Mouse (Mus musculus) embryonic facial prominence, embryonic 11.5 days (tissue): ENCODE data around the gene Ago1. TPM values are rescaled to one million over a fixed set of nuclear protein-coding genes. Genes with fewer than 3 reads are reported as not detected.

ENCODE experiments used
- ATAC-seq: fragments of 200-750 bp; cut with Nextera tagmentation; replicated peaks from 2 replicates; pipeline ENCODE4 v1.8.0; 2017; ENCODE audit warnings: low read depth; ENCODE audit not compliant: insufficient number of reproducible peaks, low FRiP score, low TSS enrichment
- DNase-seq: peaks from one replicate; pipeline ENCODE4 v3.0.0-alpha.2; 2015; ENCODE audit warnings: low spot score
- H3K27ac ChIP-seq: fragments of 300-500 bp; sonication (generic); replicated peaks from 2 replicates; pipeline ENCODE4 v1.5.1; 2014; ENCODE audit warnings: mild to moderate bottlenecking, low read depth, low read length, control low read depth
- H3K27me3 ChIP-seq: fragments of 300-500 bp; sonication (generic); 2 replicates; pipeline ENCODE4 v1.6.1; 2014; ENCODE audit warnings: mild to moderate bottlenecking, low read length, moderate library complexity, mixed read lengths; ENCODE audit not compliant: control insufficient read depth, insufficient read depth
- H3K36me3 ChIP-seq: fragments of 300-500 bp; sonication (generic); replicated peaks from 2 replicates; pipeline ENCODE4 v1.6.1; 2014; ENCODE audit warnings: low read depth, mild to moderate bottlenecking, low read length, moderate library complexity, mixed read lengths; ENCODE audit not compliant: control insufficient read depth, insufficient read depth
- H3K4me1 ChIP-seq: fragments of 300-500 bp; sonication (generic); 2 replicates; pipeline ENCODE4 v1.6.1; 2014; ENCODE audit warnings: low read length, mixed read lengths; ENCODE audit not compliant: control insufficient read depth, insufficient read depth
- H3K4me2 ChIP-seq: fragments of 300-500 bp; sonication (generic); 2 replicates; pipeline ENCODE4 v1.6.1; 2014; ENCODE audit warnings: low read depth, mild to moderate bottlenecking, control low read depth, low read length, moderate library complexity
- H3K4me3 ChIP-seq: fragments of 300-500 bp; sonication (generic); 2 replicates; pipeline ENCODE4 v1.5.1; 2014; ENCODE audit warnings: low read depth, low read length, control low read depth
- H3K9ac ChIP-seq: fragments of 300-500 bp; sonication (generic); replicated peaks from 2 replicates; pipeline ENCODE4 v1.6.1; 2014; ENCODE audit warnings: mild to moderate bottlenecking, control low read depth, low read length
- H3K9me3 ChIP-seq: fragments of 300-500 bp; sonication (generic); replicated peaks from 2 replicates; pipeline ENCODE4 v1.6.1; 2016; ENCODE audit warnings: mild to moderate bottlenecking, low read length, inconsistent platforms, mixed read lengths; ENCODE audit not compliant: control insufficient read depth
- WGBS: fragments of 180-500 bp; shearing (Covaris S2); extraction: QIAGEN DNeasy Blood & Tissue Kit; methylation state at CpG from one replicate; pipeline ENCODE4 v1.1.7; 2014; 5-methylcytosine and 5-hydroxymethylcytosine counted together
- polyA plus RNA-seq: library from polyadenylated mRNA; unstranded; fragments of >200 nt; fragmentation: Nextera tagmentation; extraction: Ambion mirVana; gene quantifications from 2 replicates; pipeline ENCODE4 v1.2.1, GENCODE M21; 2014

The Ago1 gene
- polyA plus RNA-seq, 1 experiment from 2014 or later: 11.0 TPM

DNA sequence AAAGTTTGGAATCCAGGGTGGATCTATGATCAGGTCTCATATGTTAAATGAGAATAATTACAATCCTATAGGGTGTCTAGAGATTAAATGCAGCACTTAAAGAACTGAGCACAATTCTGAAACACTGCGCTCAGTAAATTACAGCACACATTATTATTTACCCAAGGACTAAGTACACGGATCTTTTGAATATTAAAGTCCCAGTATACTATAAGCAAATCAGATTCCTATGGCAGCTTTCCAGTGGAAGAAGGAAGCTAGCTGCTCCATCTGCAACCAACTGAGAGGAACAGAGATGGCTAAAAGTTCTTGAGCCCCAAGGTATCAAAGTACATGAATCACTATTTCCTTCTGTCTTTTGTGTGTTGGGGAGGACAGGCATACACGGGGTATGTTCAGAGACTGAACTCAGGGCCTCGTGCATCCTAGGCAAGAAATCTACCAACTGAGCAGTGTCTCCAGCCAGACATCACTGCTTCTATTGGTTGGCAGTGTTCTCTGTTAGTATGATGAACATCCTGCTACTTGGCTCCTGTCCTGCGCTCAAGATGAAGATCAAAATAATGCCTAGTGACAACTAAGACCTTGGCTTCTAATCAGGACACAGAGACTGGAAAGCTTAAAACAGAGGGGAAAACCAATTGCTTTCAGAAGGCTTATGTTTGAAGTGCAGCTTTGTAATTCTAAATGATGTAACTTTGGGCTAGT is 13.7 kb downstream of the Ago1 start:
- 91% methylated on average over 5 of the region's 5 CpGs for WGBS
- H3K9me3 ChIP-seq: no peaks in the 10 kb centered on the region
- ATAC-seq: no peak
- H3K9ac ChIP-seq: no peak overlapping the region
- H3K36me3 ChIP-seq: peaks cover 6% of the 10 kb centered on the region
- H3K4me1 ChIP-seq: no peaks in the 10 kb centered on the region
- H3K27ac ChIP-seq: no peak overlapping the region
- no peak for DNase-seq
- no peak overlapping the region for H3K4me2 ChIP-seq
- no peak overlapping the region for H3K4me3 ChIP-seq
- H3K27me3 ChIP-seq: no peaks in the 10 kb centered on the region

DNA sequence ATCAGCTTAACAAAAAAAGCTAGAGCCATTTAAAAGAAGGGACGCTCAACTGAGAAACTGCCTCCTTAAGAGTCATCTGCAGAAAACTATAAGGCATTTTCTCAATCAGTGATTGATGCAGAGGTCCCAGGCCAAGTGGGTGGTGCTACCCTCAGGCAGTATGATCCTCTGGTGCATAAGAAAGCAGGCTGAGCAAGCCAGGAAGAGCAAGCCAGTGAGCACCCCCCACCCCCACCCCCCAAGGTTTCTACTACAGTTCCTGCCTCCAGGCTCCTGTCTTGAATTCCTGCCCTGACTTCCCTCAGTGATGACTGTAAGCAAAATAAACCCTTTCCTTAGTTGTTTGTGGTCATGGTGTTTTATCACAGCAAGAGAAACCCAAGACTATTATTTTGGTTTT is 18.1 kb downstream of the Ago1 start:
- no peaks in the 10 kb centered on the region for H3K9me3 ChIP-seq
- no peak for ATAC-seq
- no peaks in the 10 kb centered on the region for H3K27me3 ChIP-seq
- 85% methylated on average over 1 of the region's 1 CpGs for WGBS
- no peak overlapping the region for H3K4me2 ChIP-seq
- no peak overlapping the region for H3K27ac ChIP-seq
- H3K36me3 ChIP-seq: peaks cover 3% of the 10 kb centered on the region
- H3K4me3 ChIP-seq: no peak overlapping the region
- no peak for DNase-seq
- no peak overlapping the region for H3K9ac ChIP-seq
- no peaks in the 10 kb centered on the region for H3K4me1 ChIP-seq

GRCm38 (mm10) chr4:126447126-126447525 is 21.3 kb downstream of the Ago1 start:
- no peak overlapping the region for H3K27ac ChIP-seq
- 91% methylated on average over 7 of the region's 7 CpGs for WGBS
- no peaks in the 10 kb centered on the region for H3K9me3 ChIP-seq
- H3K9ac ChIP-seq: no peak overlapping the region
- H3K36me3 ChIP-seq: peaks cover 1% of the 10 kb centered on the region
- no peak overlapping the region for H3K4me2 ChIP-seq
- no peaks in the 10 kb centered on the region for H3K27me3 ChIP-seq
- ATAC-seq: no peak
- H3K4me3 ChIP-seq: no peak overlapping the region
- no peak for DNase-seq
- H3K4me1 ChIP-seq: no peaks in the 10 kb centered on the region

- ATAC-seq (no peak), DNase-seq (no peak)
- H3K4me1 ChIP-seq: no peaks in the 10 kb centered on the region
- H3K27me3 ChIP-seq: no peaks in the 10 kb centered on the region
- no peaks in the 10 kb centered on the region for H3K9me3 ChIP-seq
- H3K4me3 ChIP-seq: no peak overlapping the region
- H3K36me3 ChIP-seq: peaks cover 9% of the 10 kb centered on the region
- WGBS: 94% methylated on average over 3 of the region's 3 CpGs
- H3K9ac ChIP-seq: no peak overlapping the region
- no peak overlapping the region for H3K4me2 ChIP-seq
- no peak overlapping the region for H3K27ac ChIP-seq
These were observed 23.9 kb downstream of the Ago1 start for GRCm38 (mm10) chr4:126444528-126444927.

GRCm38 (mm10) chr4:126438261-126438660 is 30.1 kb downstream of the Ago1 start:
- Histone ChIP-seq H3K36me3 (peaks cover 12% of the 10 kb centered on the region), H3K27me3 (no peaks in the 10 kb centered on the region), H3K4me3 (no peak overlapping the region), H3K27ac (no peak overlapping the region), H3K4me1 (no peaks in the 10 kb centered on the region), H3K9ac (no peak overlapping the region), H3K9me3 (no peaks in the 10 kb centered on the region), H3K4me2 (no peak overlapping the region)
- ATAC-seq (no peak), DNase-seq (no peak)
- 70% methylated on average over 5 of the region's 5 CpGs for WGBS

DNA sequence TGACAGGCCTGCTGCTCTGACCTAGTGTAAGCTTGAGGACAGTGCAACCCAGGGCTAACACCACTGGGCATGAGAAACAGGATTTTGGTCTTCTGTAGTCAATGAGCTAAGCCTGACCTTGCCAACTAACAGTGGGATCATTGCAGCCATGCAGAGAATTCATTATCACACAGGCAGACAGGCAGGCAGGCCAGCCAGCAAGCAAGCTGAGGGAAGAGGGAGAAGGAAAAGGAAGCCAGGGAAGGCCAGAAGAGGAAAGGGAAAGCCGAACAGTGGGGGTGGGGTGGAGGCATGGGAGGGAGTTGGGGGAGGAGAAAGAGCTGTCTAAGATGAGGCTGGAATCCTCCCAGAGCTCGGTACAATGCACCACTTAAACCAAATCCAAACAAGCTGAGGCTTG is 32.1 kb downstream of the Ago1 start:
- ATAC-seq: no peak

GRCm38 (mm10) chr4:126434094-126434493 is 34.3 kb downstream of the Ago1 start:
- no peak overlapping the region for H3K4me2 ChIP-seq
- H3K4me3 ChIP-seq: no peak overlapping the region
- no peaks in the 10 kb centered on the region for H3K27me3 ChIP-seq
- H3K27ac ChIP-seq: no peak overlapping the region
- no peak overlapping the region for H3K9ac ChIP-seq
- 88% methylated on average over 2 of the region's 2 CpGs for WGBS
- no peaks in the 10 kb centered on the region for H3K4me1 ChIP-seq
- H3K9me3 ChIP-seq: no peaks in the 10 kb centered on the region
- DNase-seq (no peak), ATAC-seq (no peak)
- H3K36me3 ChIP-seq: no peaks in the 10 kb centered on the region; the same call in 1 of the 2 replicates

More for the DNA sequence above, 32.1 kb downstream of the Ago1 start:
- H3K9ac ChIP-seq: no peak overlapping the region
- no peaks in the 10 kb centered on the region for H3K4me1 ChIP-seq
- DNase-seq: no peak
- peaks cover 3% of the 10 kb centered on the region for H3K36me3 ChIP-seq
- no peaks in the 10 kb centered on the region for H3K27me3 ChIP-seq
- H3K9me3 ChIP-seq: no peaks in the 10 kb centered on the region
- H3K27ac ChIP-seq: no peak overlapping the region
- no peak overlapping the region for H3K4me3 ChIP-seq
- H3K4me2 ChIP-seq: no peak overlapping the region
- WGBS: 52% methylated on average over 2 of the region's 2 CpGs

- Histone ChIP-seq H3K27ac (no peak overlapping the region), H3K4me2 (no peak overlapping the region), H3K36me3 (no peaks in the 10 kb centered on the region; the same call in 1 of the 2 replicates), H3K4me3 (no peak overlapping the region), H3K9ac (no peak overlapping the region), H3K27me3 (no peaks in the 10 kb centered on the region), H3K4me1 (no peaks in the 10 kb centered on the region), H3K9me3 (no peaks in the 10 kb centered on the region)
- DNase-seq (no peak), ATAC-seq (no peak)
- 86% methylated on average over 4 of the region's 4 CpGs for WGBS
These were observed 35.2 kb downstream of the Ago1 start for GRCm38 (mm10) chr4:126433175-126433574.
